Mouse (Mus musculus) lung, embryonic 16.5 days (tissue): ENCODE data around the gene Trmt2b. TPM values are rescaled to one million over a fixed set of nuclear protein-coding genes. Genes with fewer than 3 reads are reported as not detected.

ENCODE experiments used
- ATAC-seq: fragments of 200-750 bp; cut with Nextera tagmentation; 2 replicates; pipeline ENCODE4 v1.8.0; 2017; ENCODE audit warnings: low read depth, mild to moderate bottlenecking, moderate library complexity
- H3K27ac ChIP-seq: fragments of 300-500 bp; sonication (generic); 2 replicates; pipeline ENCODE4 v1.5.1; 2014; ENCODE audit warnings: mild to moderate bottlenecking, control low read depth, low read length
- H3K27me3 ChIP-seq: fragments of 300-500 bp; sonication (generic); 2 replicates; pipeline ENCODE4 v1.6.1; 2014; ENCODE audit warnings: low read depth, low read length, mixed read lengths; ENCODE audit not compliant: control insufficient read depth, insufficient read depth
- H3K36me3 ChIP-seq: fragments of 300-500 bp; sonication (generic); 2 replicates; pipeline ENCODE4 v1.6.1; 2014; ENCODE audit warnings: low read length; ENCODE audit not compliant: control insufficient read depth, insufficient read depth
- H3K4me1 ChIP-seq: fragments of 300-500 bp; sonication (generic); replicated peaks from 2 replicates; pipeline ENCODE4 v1.6.1; 2014; ENCODE audit warnings: low read length, mixed read lengths; ENCODE audit not compliant: control insufficient read depth, insufficient read depth
- H3K4me2 ChIP-seq: fragments of 300-500 bp; sonication (generic); 2 replicates; pipeline ENCODE4 v1.6.1; 2014; ENCODE audit warnings: low read depth, low read length, control low read depth
- H3K4me3 ChIP-seq: fragments of 300-500 bp; sonication (generic); 2 replicates; pipeline ENCODE4 v1.5.1; 2014; ENCODE audit warnings: mild to moderate bottlenecking, low read length, control low read depth
- H3K9ac ChIP-seq: fragments of 300-500 bp; sonication (generic); 2 replicates; pipeline ENCODE4 v1.6.1; 2014; ENCODE audit warnings: low read length, control low read depth
- H3K9me3 ChIP-seq: fragments of 300-500 bp; sonication (generic); 2 replicates; pipeline ENCODE4 v1.6.1; 2016; ENCODE audit warnings: low read length; ENCODE audit not compliant: control insufficient read depth
- WGBS: fragments of 180-500 bp; shearing (Covaris S2); extraction: QIAGEN DNeasy Blood & Tissue Kit; methylation state at CpG from one replicate; pipeline ENCODE4 v1.1.7; 2014; 5-methylcytosine and 5-hydroxymethylcytosine counted together
- polyA plus RNA-seq: library from polyadenylated mRNA; unstranded; fragments of >200 nt; fragmentation: Nextera tagmentation; extraction: Ambion mirVana; gene quantifications from 2 replicates; pipeline ENCODE4 v1.2.1, GENCODE M21; 2015

Gene Trmt2b
- polyA plus RNA-seq, 1 experiment from 2014 or later, result 20.4 TPM

DNA sequence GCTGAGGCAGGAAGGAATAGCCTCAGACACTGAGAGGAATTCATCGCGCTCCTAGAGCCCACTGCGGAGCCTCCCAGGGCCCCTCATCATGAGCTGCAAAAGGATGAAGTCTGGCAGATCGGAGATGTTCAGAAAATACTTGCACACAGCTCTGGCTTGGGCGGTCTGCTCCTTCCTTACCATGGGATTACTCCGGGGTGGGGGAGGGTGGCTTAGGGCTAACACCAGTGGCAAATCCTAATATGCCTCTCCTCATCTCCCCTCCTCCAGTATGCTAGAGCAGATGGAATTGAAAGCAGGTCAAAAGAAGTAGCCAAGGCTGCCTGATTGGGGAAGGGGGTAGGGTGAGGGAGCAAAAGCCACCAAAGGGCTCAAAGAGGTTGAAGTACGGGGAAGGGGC is 20.0 kb upstream of the Trmt2b start:
- no peaks in the 10 kb centered on the region for H3K9me3 ChIP-seq
- 20% methylated on average over 7 of the region's 7 CpGs for WGBS
- no peaks in the 10 kb centered on the region for H3K36me3 ChIP-seq
- H3K9ac ChIP-seq, result no peak overlapping the region
- no peaks in the 10 kb centered on the region for H3K4me1 ChIP-seq
- peak overlapping the region; percentile 65 for H3K4me2 ChIP-seq
- peak overlapping the region; percentile 47 for H3K4me3 ChIP-seq
- H3K27ac ChIP-seq, result no peak overlapping the region
- H3K27me3 ChIP-seq, result peaks cover 2% of the 10 kb centered on the region; the same call in 1 of the 2 replicates
- peak; percentile 34; the same call in 1 of the 2 replicates for ATAC-seq

DNA sequence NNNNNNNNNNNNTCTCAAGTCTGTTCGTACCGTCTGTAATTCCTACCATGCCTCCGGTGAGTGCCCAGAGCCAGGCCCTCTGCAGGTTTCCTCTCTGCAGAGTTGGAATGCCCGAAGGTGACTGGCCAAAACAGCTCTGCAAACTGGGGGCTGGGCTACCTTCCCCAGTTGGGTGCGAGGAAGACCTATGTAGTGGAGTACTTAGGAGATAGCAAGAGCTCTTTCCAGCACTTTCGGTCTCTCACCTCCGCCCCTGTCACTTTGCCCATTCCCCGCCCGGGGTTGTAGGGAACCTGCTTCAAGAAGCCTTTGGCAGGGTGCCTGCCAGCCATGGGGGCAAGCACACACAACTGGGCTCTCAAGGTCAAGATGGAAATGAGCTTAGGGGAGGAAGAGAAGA is 19.5 kb upstream of the Trmt2b start:
- peak overlapping the region; percentile 20; the same call in 1 of the 2 replicates for H3K9ac ChIP-seq
- WGBS, result 28% methylated on average over 9 of the region's 9 CpGs
- peak; percentile 26; the same call in 1 of the 2 replicates for ATAC-seq

DNA sequence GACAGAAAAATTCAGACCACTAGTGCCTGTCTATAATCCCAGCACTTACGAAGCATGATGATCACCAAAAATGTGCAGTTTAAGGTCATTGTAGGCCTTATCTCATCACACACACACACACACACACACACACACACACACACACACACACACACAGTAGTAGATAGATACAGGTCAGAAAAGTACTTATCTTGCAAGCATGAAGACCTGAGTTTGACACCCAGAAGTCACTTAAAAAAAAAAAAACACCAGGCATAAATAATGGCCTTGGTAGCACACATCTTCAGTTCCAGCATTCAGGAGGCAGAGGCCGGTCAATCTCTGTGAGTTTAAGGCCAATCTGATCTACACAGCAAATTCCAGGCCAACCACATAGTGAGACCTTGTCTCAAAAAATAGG is 10.5 kb upstream of the Trmt2b start:
- no peak overlapping the region for H3K4me2 ChIP-seq

More for the DNA sequence above, 19.5 kb upstream of the Trmt2b start:
- H3K9me3 ChIP-seq, result no peaks in the 10 kb centered on the region
- peak overlapping the region; percentile 47 for H3K4me3 ChIP-seq
- H3K36me3 ChIP-seq, result no peaks in the 10 kb centered on the region
- no peaks in the 10 kb centered on the region for H3K4me1 ChIP-seq
- H3K27me3 ChIP-seq, result peaks cover 2% of the 10 kb centered on the region; the same call in 1 of the 2 replicates
- H3K4me2 ChIP-seq, result peak overlapping the region; percentile 65
- no peak overlapping the region for H3K27ac ChIP-seq

DNA sequence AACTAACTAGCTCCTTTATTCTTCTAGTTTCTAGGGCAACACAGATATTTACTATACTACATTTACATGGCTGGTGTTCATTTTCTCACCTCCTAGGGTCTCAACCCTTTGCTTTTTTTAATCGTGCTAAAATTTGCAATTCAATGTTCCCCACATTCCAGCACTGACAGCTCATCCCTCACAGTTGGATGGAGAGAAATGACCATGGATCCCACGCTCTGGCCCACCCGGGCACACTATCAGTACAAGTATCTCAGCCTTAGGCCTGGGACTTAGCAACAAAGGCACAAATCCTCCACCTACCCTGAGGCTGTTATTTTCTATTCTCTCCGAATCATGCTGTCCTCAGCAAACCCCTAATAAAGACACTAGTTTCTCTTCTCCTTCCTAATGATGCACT is 9.0 kb upstream of the Trmt2b start:
- no peak overlapping the region for H3K27ac ChIP-seq
- WGBS, result 62% methylated on average over 4 of the region's 4 CpGs
- ATAC-seq, result no peak

More for the DNA sequence above, 10.5 kb upstream of the Trmt2b start:
- Histone ChIP-seq H3K36me3 (no peaks in the 10 kb centered on the region), H3K9me3 (no peaks in the 10 kb centered on the region), H3K9ac (no peak overlapping the region), H3K27me3 (peaks cover 2% of the 10 kb centered on the region; the same call in 1 of the 2 replicates), H3K27ac (no peak overlapping the region), H3K4me3 (no peak overlapping the region), H3K4me1 (no peaks in the 10 kb centered on the region)
- WGBS, result 89% methylated on average over 2 of the region's 2 CpGs
- ATAC-seq, result no peak

DNA sequence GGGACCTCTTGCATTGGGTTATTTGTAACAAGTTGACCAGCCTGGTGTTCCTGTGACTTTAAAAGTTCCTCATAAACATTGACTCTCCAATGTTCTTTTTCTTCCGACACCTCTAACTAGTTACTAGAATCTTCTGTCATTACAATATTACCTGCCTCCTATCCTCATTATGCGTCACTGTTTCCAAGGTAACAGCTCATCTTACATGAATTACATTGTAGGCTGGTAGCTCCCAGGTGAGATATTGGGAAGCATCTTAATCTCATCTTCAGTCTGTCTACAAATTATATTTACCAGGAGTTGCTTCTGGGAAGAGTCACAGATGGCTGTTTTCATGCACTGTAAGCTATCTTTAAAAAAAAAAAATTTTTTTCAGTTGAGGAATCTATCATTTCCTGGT is 8.3 kb upstream of the Trmt2b start:
- WGBS, result 90% methylated on average over 2 of the region's 2 CpGs
- Histone ChIP-seq H3K4me1 (no peaks in the 10 kb centered on the region), H3K4me2 (no peak overlapping the region), H3K36me3 (no peaks in the 10 kb centered on the region), H3K4me3 (no peak overlapping the region), H3K9me3 (no peaks in the 10 kb centered on the region), H3K27ac (no peak overlapping the region), H3K27me3 (no peaks in the 10 kb centered on the region), H3K9ac (no peak overlapping the region)
- no peak for ATAC-seq

More for the DNA sequence above, 9.0 kb upstream of the Trmt2b start:
- Histone ChIP-seq H3K9ac (no peak overlapping the region), H3K4me1 (no peaks in the 10 kb centered on the region), H3K9me3 (no peaks in the 10 kb centered on the region), H3K36me3 (no peaks in the 10 kb centered on the region), H3K27me3 (no peaks in the 10 kb centered on the region), H3K4me3 (no peak overlapping the region), H3K4me2 (no peak overlapping the region)

- H3K4me2 ChIP-seq, result no peak overlapping the region
- no peaks in the 10 kb centered on the region for H3K27me3 ChIP-seq
- H3K27ac ChIP-seq, result no peak overlapping the region
- 62% methylated on average over 3 of the region's 3 CpGs for WGBS
- H3K4me3 ChIP-seq, result no peak overlapping the region
- no peaks in the 10 kb centered on the region for H3K36me3 ChIP-seq
- H3K9me3 ChIP-seq, result no peaks in the 10 kb centered on the region
- no peak for ATAC-seq
- no peaks in the 10 kb centered on the region for H3K4me1 ChIP-seq
- no peak overlapping the region for H3K9ac ChIP-seq
Measured at GRCm38 (mm10) chrX:134280531-134280930, 3.7 kb upstream of the Trmt2b start.

GRCm38 (mm10) chrX:134275715-134276114 is 1.1 kb downstream of the Trmt2b start:
- no peaks in the 10 kb centered on the region for H3K27me3 ChIP-seq
- 0 out of 2 replicates have a peak overlapping the region, but pooled peaks have one; percentile 8 for H3K4me3 ChIP-seq
- H3K9me3 ChIP-seq, result no peaks in the 10 kb centered on the region
- ATAC-seq, result no peak; the same call in 1 of the 2 replicates
- no peak overlapping the region for H3K9ac ChIP-seq
- H3K36me3 ChIP-seq, result no peaks in the 10 kb centered on the region
- 19% methylated on average over 6 of the region's 6 CpGs for WGBS
- H3K4me1 ChIP-seq, result no peaks in the 10 kb centered on the region
- H3K4me2 ChIP-seq, result peak overlapping the region; percentile 41
- peak overlapping the region; percentile 83; the same call in 1 of the 2 replicates for H3K27ac ChIP-seq

GRCm38 (mm10) chrX:134262129-134262528 is 14.7 kb downstream of the Trmt2b start:
- no peak overlapping the region for H3K27ac ChIP-seq
- no peaks in the 10 kb centered on the region for H3K9me3 ChIP-seq
- no peaks in the 10 kb centered on the region for H3K4me1 ChIP-seq
- H3K4me3 ChIP-seq, result no peak overlapping the region
- H3K9ac ChIP-seq, result no peak overlapping the region
- no peak for ATAC-seq
- H3K36me3 ChIP-seq, result 0 out of 2 replicates have a peak, but pooled peaks cover 2% of the 10 kb centered on the region
- WGBS, result 80% methylated on average over 11 of the region's 11 CpGs
- no peaks in the 10 kb centered on the region for H3K27me3 ChIP-seq
- H3K4me2 ChIP-seq, result no peak overlapping the region

GRCm38 (mm10) chrX:134261191-134261590 is 15.6 kb downstream of the Trmt2b start:
- 0 out of 2 replicates have a peak, but pooled peaks cover 2% of the 10 kb centered on the region for H3K36me3 ChIP-seq
- no peak for ATAC-seq
- 68% methylated on average over 5 of the region's 5 CpGs for WGBS
- H3K27me3 ChIP-seq, result no peaks in the 10 kb centered on the region
- no peak overlapping the region for H3K4me2 ChIP-seq
- no peak overlapping the region for H3K4me3 ChIP-seq
- H3K27ac ChIP-seq, result no peak overlapping the region
- no peaks in the 10 kb centered on the region for H3K9me3 ChIP-seq
- no peaks in the 10 kb centered on the region for H3K4me1 ChIP-seq
- no peak overlapping the region for H3K9ac ChIP-seq

- Histone ChIP-seq H3K27ac (no peak overlapping the region), H3K4me3 (no peak overlapping the region), H3K9me3 (no peaks in the 10 kb centered on the region), H3K4me2 (no peak overlapping the region), H3K4me1 (no peaks in the 10 kb centered on the region), H3K9ac (no peak overlapping the region), H3K36me3 (no peaks in the 10 kb centered on the region), H3K27me3 (no peaks in the 10 kb centered on the region)
- WGBS, result 31% methylated on average over 2 of the region's 2 CpGs
- ATAC-seq, result no peak
Measured at GRCm38 (mm10) chrX:134248202-134248601, 28.6 kb downstream of the Trmt2b start.
